Mouse (Mus musculus) heart, embryonic 13.5 days (tissue): Measurements from ENCODE around the gene Pla2g4b. TPM values are rescaled to one million over a fixed set of nuclear protein-coding genes. Genes with fewer than 3 reads are reported as not detected.

Source experiments
- ATAC-seq: fragments of 200-750 bp; cut with Nextera tagmentation; 2 replicates; pipeline ENCODE4 v1.8.0; 2017; ENCODE audit warnings: moderate TSS enrichment; ENCODE audit not compliant: insufficient number of reproducible peaks, low FRiP score, low TSS enrichment; ENCODE audit errors: extremely low read depth
- H3K27ac ChIP-seq: fragments of 300-500 bp; sonication (generic); replicated peaks from 2 replicates; pipeline ENCODE4 v1.5.1; 2015; ENCODE audit warnings: moderate library complexity, mild to moderate bottlenecking, inconsistent platforms
- H3K27me3 ChIP-seq: fragments of 300-500 bp; sonication (generic); replicated peaks from 2 replicates; pipeline ENCODE4 v1.6.1; 2015; ENCODE audit warnings: mild to moderate bottlenecking, inconsistent platforms
- H3K36me3 ChIP-seq: fragments of 300-500 bp; sonication (generic); 2 replicates; pipeline ENCODE4 v1.6.1; 2015; ENCODE audit warnings: mild to moderate bottlenecking, inconsistent platforms
- H3K4me1 ChIP-seq: fragments of 300-500 bp; sonication (generic); 2 replicates; pipeline ENCODE4 v1.6.1; 2015; ENCODE audit warnings: inconsistent platforms
- H3K4me2 ChIP-seq: fragments of 300-500 bp; sonication (generic); 2 replicates; pipeline ENCODE4 v1.6.1; 2015; ENCODE audit warnings: inconsistent platforms, mild to moderate bottlenecking, moderate library complexity
- H3K4me3 ChIP-seq: fragments of 300-500 bp; sonication (generic); 2 replicates; pipeline ENCODE4 v1.5.1; 2015; ENCODE audit warnings: moderate library complexity, mild to moderate bottlenecking, inconsistent platforms
- H3K9ac ChIP-seq: fragments of 300-500 bp; sonication (generic); 2 replicates; pipeline ENCODE4 v1.6.1; 2015; ENCODE audit warnings: inconsistent platforms, mild to moderate bottlenecking, moderate library complexity
- H3K9me3 ChIP-seq: fragments of 300-500 bp; sonication (generic); 2 replicates; pipeline ENCODE4 v1.6.1; 2016; ENCODE audit warnings: inconsistent platforms
- WGBS: fragments of 180-500 bp; shearing (Covaris S2); methylation state at CpG from one replicate; pipeline ENCODE4 v1.1.7; 2015; ENCODE audit warnings: mixed read lengths; 5-methylcytosine and 5-hydroxymethylcytosine counted together
- polyA plus RNA-seq: library from polyadenylated mRNA; unstranded; fragments of >200 nt; fragmentation: Nextera tagmentation; extraction: Ambion mirVana; gene quantifications from 2 replicates; pipeline ENCODE4 v1.2.1, GENCODE M21; 2015

Gene Pla2g4b
- polyA plus RNA-seq, 1 experiment from 2014 or later: 1.3 TPM

- Histone ChIP-seq H3K27ac (no peak overlapping the region), H3K9me3 (no peaks in the 10 kb centered on the region), H3K36me3 (no peaks in the 10 kb centered on the region), H3K4me2 (no peak overlapping the region), H3K4me3 (no peak overlapping the region), H3K27me3 (no peaks in the 10 kb centered on the region), H3K9ac (no peak overlapping the region), H3K4me1 (peaks cover 39% of the 10 kb centered on the region)
- ATAC-seq: no peak
- WGBS: 79% methylated on average over 2 of the region's 2 CpGs
Observed at GRCm38 (mm10) chr2:119999731-120000130, 33.5 kb upstream of the Pla2g4b start.

- Histone ChIP-seq H3K4me1 (peaks cover 26% of the 10 kb centered on the region), H3K9ac (peak overlapping the region; percentile 52; the same call in 1 of the 2 replicates), H3K4me2 (no peak overlapping the region), H3K9me3 (no peaks in the 10 kb centered on the region), H3K4me3 (no peak overlapping the region), H3K27me3 (no peaks in the 10 kb centered on the region), H3K27ac (peak overlapping the region; percentile 67), H3K36me3 (no peaks in the 10 kb centered on the region)
- 44% methylated on average over 3 of the region's 3 CpGs for WGBS
- no peak for ATAC-seq
Observed at GRCm38 (mm10) chr2:120000882-120001584, 32.2 kb upstream of the Pla2g4b start.

- H3K36me3 ChIP-seq: 0 out of 2 replicates have a peak, but pooled peaks cover 3% of the 10 kb centered on the region
- no peak for ATAC-seq
- 67% methylated on average over 4 of the region's 4 CpGs for WGBS
- no peak overlapping the region for H3K9ac ChIP-seq
- no peak overlapping the region for H3K27ac ChIP-seq
- peaks cover 17% of the 10 kb centered on the region for H3K4me1 ChIP-seq
- H3K4me2 ChIP-seq: no peak overlapping the region
- no peak overlapping the region for H3K4me3 ChIP-seq
- H3K27me3 ChIP-seq: no peaks in the 10 kb centered on the region
- H3K9me3 ChIP-seq: no peaks in the 10 kb centered on the region
Observed at GRCm38 (mm10) chr2:120001956-120002355, 31.3 kb upstream of the Pla2g4b start.

- ATAC-seq: no peak
- WGBS: 75% methylated on average over 2 of the region's 2 CpGs
- 0 out of 2 replicates have a peak, but pooled peaks cover 3% of the 10 kb centered on the region for H3K36me3 ChIP-seq
- H3K27ac ChIP-seq: no peak overlapping the region
- no peaks in the 10 kb centered on the region for H3K9me3 ChIP-seq
- H3K27me3 ChIP-seq: no peaks in the 10 kb centered on the region
- no peak overlapping the region for H3K9ac ChIP-seq
- no peak overlapping the region for H3K4me2 ChIP-seq
- H3K4me1 ChIP-seq: peaks cover 21% of the 10 kb centered on the region
- H3K4me3 ChIP-seq: no peak overlapping the region
Observed at GRCm38 (mm10) chr2:120003970-120004369, 29.2 kb upstream of the Pla2g4b start.

- no peak overlapping the region for H3K4me2 ChIP-seq
- H3K4me3 ChIP-seq: no peak overlapping the region
- peaks cover 7% of the 10 kb centered on the region for H3K4me1 ChIP-seq
- H3K9ac ChIP-seq: no peak overlapping the region
- H3K36me3 ChIP-seq: 0 out of 2 replicates have a peak, but pooled peaks cover 3% of the 10 kb centered on the region
- ATAC-seq: no peak
- WGBS: 88% methylated on average over 7 of the region's 7 CpGs
- H3K27me3 ChIP-seq: no peaks in the 10 kb centered on the region
- no peak overlapping the region for H3K27ac ChIP-seq
- no peaks in the 10 kb centered on the region for H3K9me3 ChIP-seq
Observed at GRCm38 (mm10) chr2:120006696-120007095, 26.5 kb upstream of the Pla2g4b start.

- no peak for ATAC-seq
- 0 out of 2 replicates have a peak, but pooled peaks cover 3% of the 10 kb centered on the region for H3K36me3 ChIP-seq
- H3K4me2 ChIP-seq: no peak overlapping the region
- H3K9ac ChIP-seq: no peak overlapping the region
- no peak overlapping the region for H3K27ac ChIP-seq
- H3K27me3 ChIP-seq: no peaks in the 10 kb centered on the region
- 83% methylated on average over 4 of the region's 4 CpGs for WGBS
- H3K4me3 ChIP-seq: no peak overlapping the region
- H3K9me3 ChIP-seq: no peaks in the 10 kb centered on the region
- H3K4me1 ChIP-seq: peaks cover 5% of the 10 kb centered on the region; the same call in 1 of the 2 replicates
Observed at GRCm38 (mm10) chr2:120007680-120008210, 25.5 kb upstream of the Pla2g4b start.

GRCm38 (mm10) chr2:120008672-120009071 lies 24.5 kb upstream of the Pla2g4b start:
- Histone ChIP-seq H3K4me2 (no peak overlapping the region), H3K4me1 (peaks cover 8% of the 10 kb centered on the region; the same call in 1 of the 2 replicates), H3K9me3 (no peaks in the 10 kb centered on the region), H3K4me3 (no peak overlapping the region), H3K36me3 (peaks cover 8% of the 10 kb centered on the region; the same call in 1 of the 2 replicates), H3K27me3 (no peaks in the 10 kb centered on the region), H3K9ac (no peak overlapping the region), H3K27ac (peak overlapping the region; percentile 12; the same call in 1 of the 2 replicates)
- no peak for ATAC-seq
- 53% methylated on average over 4 of the region's 4 CpGs for WGBS

- Histone ChIP-seq H3K36me3 (peaks cover 20% of the 10 kb centered on the region), H3K27ac (no peak overlapping the region), H3K4me1 (peaks cover 8% of the 10 kb centered on the region; the same call in 1 of the 2 replicates), H3K4me2 (no peak overlapping the region), H3K9ac (0 out of 2 replicates have a peak overlapping the region, but pooled peaks have one; percentile 3), H3K27me3 (no peaks in the 10 kb centered on the region), H3K9me3 (no peaks in the 10 kb centered on the region), H3K4me3 (no peak overlapping the region)
- WGBS: 69% methylated on average over 8 of the region's 8 CpGs
- no peak for ATAC-seq
Observed at GRCm38 (mm10) chr2:120011462-120012200, 21.6 kb upstream of the Pla2g4b start.

- no peak overlapping the region for H3K27ac ChIP-seq
- peaks cover 33% of the 10 kb centered on the region for H3K36me3 ChIP-seq
- ATAC-seq: no peak
- WGBS: 46% methylated on average over 13 of the region's 13 CpGs
- no peaks in the 10 kb centered on the region for H3K9me3 ChIP-seq
- H3K4me3 ChIP-seq: no peak overlapping the region
- no peaks in the 10 kb centered on the region for H3K27me3 ChIP-seq
- no peak overlapping the region for H3K9ac ChIP-seq
- H3K4me2 ChIP-seq: no peak overlapping the region
- H3K4me1 ChIP-seq: peaks cover 8% of the 10 kb centered on the region; the same call in 1 of the 2 replicates
Observed at GRCm38 (mm10) chr2:120012924-120013323, 20.3 kb upstream of the Pla2g4b start.

- H3K9me3 ChIP-seq: no peaks in the 10 kb centered on the region
- H3K27me3 ChIP-seq: no peaks in the 10 kb centered on the region
- no peak overlapping the region for H3K27ac ChIP-seq
- H3K4me2 ChIP-seq: no peak overlapping the region
- no peak for ATAC-seq
- peaks cover 43% of the 10 kb centered on the region for H3K36me3 ChIP-seq
- peaks cover 4% of the 10 kb centered on the region; the same call in 1 of the 2 replicates for H3K4me1 ChIP-seq
- no peak overlapping the region for H3K4me3 ChIP-seq
- H3K9ac ChIP-seq: no peak overlapping the region
- WGBS: 89% methylated on average over 2 of the region's 2 CpGs
Observed at GRCm38 (mm10) chr2:120013831-120014486, 19.3 kb upstream of the Pla2g4b start.

GRCm38 (mm10) chr2:120015882-120016281 lies 17.3 kb upstream of the Pla2g4b start:
- Histone ChIP-seq H3K36me3 (peaks cover 61% of the 10 kb centered on the region), H3K27ac (no peak overlapping the region), H3K4me2 (no peak overlapping the region), H3K27me3 (no peaks in the 10 kb centered on the region), H3K9me3 (no peaks in the 10 kb centered on the region), H3K4me1 (0 out of 2 replicates have a peak, but pooled peaks cover 4% of the 10 kb centered on the region), H3K4me3 (no peak overlapping the region), H3K9ac (no peak overlapping the region)
- 77% methylated on average over 4 of the region's 4 CpGs for WGBS
- ATAC-seq: no peak
